Mouse (Mus musculus) embryonic facial prominence, embryonic 15.5 days (tissue): ENCODE measurements around the gene Lgmn. TPM values are rescaled to one million over a fixed set of nuclear protein-coding genes. Genes with fewer than 3 reads are reported as not detected.

Experiments
- ATAC-seq: fragments of 200-750 bp; cut with Nextera tagmentation; 2 replicates; pipeline ENCODE4 v1.8.0; 2017; ENCODE audit warnings: low read depth, moderate TSS enrichment; ENCODE audit not compliant: insufficient number of reproducible peaks, low FRiP score, low TSS enrichment
- H3K27ac ChIP-seq: fragments of 300-500 bp; sonication (generic); replicated peaks from 2 replicates; pipeline ENCODE4 v1.5.1; 2015; ENCODE audit warnings: mild to moderate bottlenecking, inconsistent platforms
- H3K27me3 ChIP-seq: fragments of 300-500 bp; sonication (generic); 2 replicates; pipeline ENCODE4 v1.6.1; 2015; ENCODE audit warnings: inconsistent platforms
- H3K36me3 ChIP-seq: fragments of 300-500 bp; sonication (generic); 2 replicates; pipeline ENCODE4 v1.6.1; 2015; ENCODE audit warnings: mild to moderate bottlenecking, inconsistent platforms
- H3K4me1 ChIP-seq: fragments of 300-500 bp; sonication (generic); 2 replicates; pipeline ENCODE4 v1.6.1; 2015; ENCODE audit warnings: inconsistent platforms
- H3K4me2 ChIP-seq: fragments of 300-500 bp; sonication (generic); replicated peaks from 2 replicates; pipeline ENCODE4 v1.6.1; 2015; ENCODE audit warnings: mild to moderate bottlenecking, inconsistent platforms
- H3K4me3 ChIP-seq: fragments of 300-500 bp; sonication (generic); replicated peaks from 2 replicates; pipeline ENCODE4 v1.5.1; 2015; ENCODE audit warnings: mild to moderate bottlenecking, inconsistent platforms
- H3K9ac ChIP-seq: fragments of 300-500 bp; sonication (generic); 2 replicates; pipeline ENCODE4 v1.6.1; 2015; ENCODE audit warnings: inconsistent platforms
- H3K9me3 ChIP-seq: fragments of 300-500 bp; sonication (generic); replicated peaks from 2 replicates; pipeline ENCODE4 v1.6.1; 2016; ENCODE audit warnings: inconsistent platforms
- WGBS: fragments of 180-500 bp; shearing (Covaris S2); methylation state at CpG from one replicate; pipeline ENCODE4 v1.1.7; 2015; 5-methylcytosine and 5-hydroxymethylcytosine counted together
- polyA plus RNA-seq: library from polyadenylated mRNA; unstranded; fragments of >200 nt; fragmentation: Nextera tagmentation; extraction: Ambion mirVana; gene quantifications from 2 replicates; pipeline ENCODE4 v1.2.1, GENCODE M21; 2015

The Lgmn gene
- polyA plus RNA-seq, 1 experiment from 2014 or later: 103 TPM

GRCm38 (mm10) chr12:102417701-102418100 is 21.9 kb downstream of the Lgmn start:
- H3K4me3 ChIP-seq: no peak overlapping the region
- H3K4me1 ChIP-seq: 0 out of 2 replicates have a peak, but pooled peaks cover 5% of the 10 kb centered on the region
- H3K27ac ChIP-seq: no peak overlapping the region
- H3K9me3 ChIP-seq: no peaks in the 10 kb centered on the region
- no peak overlapping the region for H3K9ac ChIP-seq
- no peak for ATAC-seq
- H3K4me2 ChIP-seq: no peak overlapping the region
- H3K27me3 ChIP-seq: no peaks in the 10 kb centered on the region
- 88% methylated on average over 6 of the region's 6 CpGs for WGBS
- peaks cover 6% of the 10 kb centered on the region; the same call in 1 of the 2 replicates for H3K36me3 ChIP-seq

- 0 out of 2 replicates have a peak, but pooled peaks cover under 1% of the 10 kb centered on the region for H3K36me3 ChIP-seq
- no peak for ATAC-seq
- WGBS: 80% methylated on average over 7 of the region's 7 CpGs
- no peak overlapping the region for H3K4me3 ChIP-seq
- H3K4me1 ChIP-seq: 0 out of 2 replicates have a peak, but pooled peaks cover 5% of the 10 kb centered on the region
- no peaks in the 10 kb centered on the region for H3K27me3 ChIP-seq
- H3K27ac ChIP-seq: no peak overlapping the region
- no peaks in the 10 kb centered on the region for H3K9me3 ChIP-seq
- H3K9ac ChIP-seq: no peak overlapping the region
- H3K4me2 ChIP-seq: no peak overlapping the region
Observed at GRCm38 (mm10) chr12:102416955-102417510, 22.6 kb downstream of the Lgmn start.

GRCm38 (mm10) chr12:102416391-102416837 is 23.2 kb downstream of the Lgmn start:
- Histone ChIP-seq H3K36me3 (no peaks in the 10 kb centered on the region), H3K4me2 (no peak overlapping the region), H3K4me1 (0 out of 2 replicates have a peak, but pooled peaks cover 5% of the 10 kb centered on the region), H3K9me3 (no peaks in the 10 kb centered on the region), H3K27ac (peak overlapping the region; percentile 25; the same call in 1 of the 2 replicates), H3K4me3 (no peak overlapping the region), H3K9ac (no peak overlapping the region), H3K27me3 (no peaks in the 10 kb centered on the region)
- peak; percentile 74 for ATAC-seq
- 35% methylated on average over 7 of the region's 7 CpGs for WGBS

- no peak for ATAC-seq
- H3K9me3 ChIP-seq: no peaks in the 10 kb centered on the region
- H3K9ac ChIP-seq: no peak overlapping the region
- H3K4me3 ChIP-seq: no peak overlapping the region
- H3K27me3 ChIP-seq: no peaks in the 10 kb centered on the region
- H3K4me1 ChIP-seq: 0 out of 2 replicates have a peak, but pooled peaks cover 4% of the 10 kb centered on the region
- H3K27ac ChIP-seq: no peak overlapping the region
- H3K36me3 ChIP-seq: no peaks in the 10 kb centered on the region
- H3K4me2 ChIP-seq: no peak overlapping the region
- WGBS: 89% methylated on average over 6 of the region's 6 CpGs
Observed at GRCm38 (mm10) chr12:102414686-102415085, 24.9 kb downstream of the Lgmn start.

- WGBS: 68% methylated on average over 13 of the region's 13 CpGs
- no peaks in the 10 kb centered on the region for H3K36me3 ChIP-seq
- no peak overlapping the region for H3K27ac ChIP-seq
- no peak for ATAC-seq
- no peaks in the 10 kb centered on the region for H3K27me3 ChIP-seq
- H3K4me1 ChIP-seq: no peaks in the 10 kb centered on the region
- no peak overlapping the region for H3K4me3 ChIP-seq
- H3K4me2 ChIP-seq: no peak overlapping the region
- H3K9ac ChIP-seq: no peak overlapping the region
- no peaks in the 10 kb centered on the region for H3K9me3 ChIP-seq
Observed at GRCm38 (mm10) chr12:102413171-102413570, 26.4 kb downstream of the Lgmn start.

- Histone ChIP-seq H3K4me3 (no peak overlapping the region), H3K4me2 (no peak overlapping the region), H3K9me3 (no peaks in the 10 kb centered on the region), H3K27me3 (no peaks in the 10 kb centered on the region), H3K36me3 (peaks cover 41% of the 10 kb centered on the region), H3K9ac (no peak overlapping the region), H3K4me1 (no peaks in the 10 kb centered on the region), H3K27ac (no peak overlapping the region)
- ATAC-seq: no peak
- WGBS: 83% methylated on average over 4 of the region's 4 CpGs
Observed at GRCm38 (mm10) chr12:102398588-102398987, 41.0 kb downstream of the Lgmn start.

- H3K4me3 ChIP-seq: no peak overlapping the region
- WGBS: 59% methylated on average over 19 of the region's 19 CpGs
- no peak overlapping the region for H3K9ac ChIP-seq
- H3K9me3 ChIP-seq: no peaks in the 10 kb centered on the region
- H3K36me3 ChIP-seq: peaks cover 30% of the 10 kb centered on the region
- H3K27me3 ChIP-seq: no peaks in the 10 kb centered on the region
- ATAC-seq: no peak
- H3K27ac ChIP-seq: no peak overlapping the region
- H3K4me1 ChIP-seq: no peaks in the 10 kb centered on the region
- no peak overlapping the region for H3K4me2 ChIP-seq
Observed at GRCm38 (mm10) chr12:102395998-102396991, 43.3 kb downstream of the Lgmn start.

- 68% methylated on average over 9 of the region's 9 CpGs for WGBS
- Histone ChIP-seq H3K36me3 (peaks cover 24% of the 10 kb centered on the region), H3K4me2 (no peak overlapping the region), H3K27me3 (no peaks in the 10 kb centered on the region), H3K9me3 (no peaks in the 10 kb centered on the region), H3K4me1 (no peaks in the 10 kb centered on the region), H3K4me3 (no peak overlapping the region), H3K9ac (no peak overlapping the region), H3K27ac (no peak overlapping the region)
- ATAC-seq: no peak
Observed at GRCm38 (mm10) chr12:102395537-102395936, 44.1 kb downstream of the Lgmn start.

- no peaks in the 10 kb centered on the region for H3K9me3 ChIP-seq
- no peak overlapping the region for H3K27ac ChIP-seq
- H3K4me2 ChIP-seq: no peak overlapping the region
- no peak overlapping the region for H3K9ac ChIP-seq
- no peaks in the 10 kb centered on the region for H3K27me3 ChIP-seq
- no peaks in the 10 kb centered on the region for H3K4me1 ChIP-seq
- WGBS: 91% methylated on average over 7 of the region's 7 CpGs
- H3K4me3 ChIP-seq: no peak overlapping the region
- no peak for ATAC-seq
- H3K36me3 ChIP-seq: peaks cover 17% of the 10 kb centered on the region
Observed at GRCm38 (mm10) chr12:102394496-102394895, 45.1 kb downstream of the Lgmn start.

GRCm38 (mm10) chr12:102391982-102392381 is 47.6 kb downstream of the Lgmn start:
- ATAC-seq: no peak
- Histone ChIP-seq H3K4me1 (no peaks in the 10 kb centered on the region), H3K36me3 (peaks cover 18% of the 10 kb centered on the region), H3K4me3 (no peak overlapping the region), H3K27ac (no peak overlapping the region), H3K4me2 (no peak overlapping the region), H3K9ac (no peak overlapping the region), H3K27me3 (no peaks in the 10 kb centered on the region; the same call in 1 of the 2 replicates), H3K9me3 (no peaks in the 10 kb centered on the region)
- WGBS: 58% methylated on average over 4 of the region's 4 CpGs

- WGBS: 72% methylated on average over 2 of the region's 2 CpGs
- H3K9ac ChIP-seq: no peak overlapping the region
- no peaks in the 10 kb centered on the region; the same call in 1 of the 2 replicates for H3K27me3 ChIP-seq
- no peak for ATAC-seq
- H3K27ac ChIP-seq: no peak overlapping the region
- H3K4me3 ChIP-seq: no peak overlapping the region
- H3K4me1 ChIP-seq: no peaks in the 10 kb centered on the region
- H3K4me2 ChIP-seq: no peak overlapping the region
- H3K36me3 ChIP-seq: peaks cover 18% of the 10 kb centered on the region
- H3K9me3 ChIP-seq: no peaks in the 10 kb centered on the region
Observed at GRCm38 (mm10) chr12:102391109-102391508, 48.5 kb downstream of the Lgmn start.
